Mouse (Mus musculus): ENCODE measurements around the gene Ntf3. TPM values are rescaled to one million over a fixed set of nuclear protein-coding genes. Genes with fewer than 3 reads are reported as not detected.

Gene Ntf3
- total and polyA plus RNA-seq, 3 experiments: not detected

DNA sequence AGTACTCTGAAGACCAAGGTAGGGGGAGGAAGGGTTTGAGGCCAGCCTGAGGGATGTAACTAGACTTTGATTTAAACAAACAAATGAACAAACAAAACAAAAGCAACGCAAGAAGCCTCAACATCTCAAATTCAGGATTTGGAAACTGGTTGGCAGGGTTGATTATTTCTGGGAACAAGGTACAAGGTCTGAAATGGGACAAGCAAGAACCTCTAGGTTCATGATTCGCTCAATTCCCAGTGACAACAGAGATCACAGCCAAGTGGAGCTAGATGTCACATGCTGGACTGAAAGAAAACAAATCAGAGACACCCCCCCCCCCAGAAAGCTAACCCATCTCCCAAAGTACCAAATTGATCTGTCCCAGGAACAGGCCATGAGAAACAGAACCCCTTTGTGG, 57.9 kb downstream of the Ntf3 start:
- Histone ChIP-seq H3K27ac (ENCODE audit: insufficient read depth, low read depth) (no peak overlapping the region), H3K27me3 (replicated peaks) (peaks cover 94% of the 10 kb centered on the region), H3K4me1 (ENCODE audit: control insufficient read depth in 1 of 2, insufficient read depth in 2 of 2) (no peaks in the 10 kb centered on the region), H3K36me3 (replicated peaks in 1 of 2; ENCODE audit: control insufficient read depth in 1 of 2, insufficient read depth in 1 of 2, low read length in 1 of 2) (no peaks in the 10 kb centered on the region), H3K9ac (ENCODE audit: insufficient read depth, low read depth) (no peak overlapping the region), H3K79me2 (replicated peaks; ENCODE audit: control insufficient read depth, extremely low read depth, insufficient read depth, poor library complexity, severe bottlenecking) (no peaks in the 10 kb centered on the region), H3K9me3 (replicated peaks; ENCODE audit: low read length) (no peaks in the 10 kb centered on the region), H3K4me2 (ENCODE audit: insufficient read depth, low read depth, poor library complexity, severe bottlenecking) (no peak overlapping the region), H3K4me3 (replicated peaks in 1 of 3; ENCODE audit: low read depth in 2 of 3, low read length in 2 of 3, poor library complexity in 1 of 3) (no peak overlapping the region)
- no peak for TF ChIP-seq USF1 (IDR thresholded peaks at IDR 0.05; ENCODE audit: low read depth, low read length)
- TF ChIP-seq GABPA (IDR thresholded peaks at IDR 0.05; ENCODE audit: insufficient replicate concordance, low read depth, low read length): no peak
- no peak for TF ChIP-seq POLR2AphosphoS2 (IDR thresholded peaks at IDR 0.05; ENCODE audit: low read depth, low read length)
- no peak for TF ChIP-seq SMC3 (IDR thresholded peaks at IDR 0.05; ENCODE audit: low read depth, low read length)
- TF ChIP-seq NRF1 (IDR thresholded peaks at IDR 0.05; ENCODE audit: low read depth, low read length): no peak
- TF ChIP-seq MEF2A (IDR thresholded peaks at IDR 0.05; ENCODE audit: borderline replicate concordance, low read depth, low read length): no peak
- TF ChIP-seq BHLHE40 (IDR thresholded peaks at IDR 0.05; ENCODE audit: low read depth, low read length): no peak
- TF ChIP-seq ZC3H11A (IDR thresholded peaks at IDR 0.05; ENCODE audit: low read depth, low read length): no peak
- DNase-seq (ENCODE audit: extremely low read depth): no peak
- dilution Hi-C loops (cut with MboI; ENCODE audit: extremely low pct_ligation_motif_present, extremely low pct_unique_long_range_greater_than_20kb, low sequenced_read_pairs): no loop called here
- in situ Hi-C loops (cut with MboI; ENCODE audit: low pct_ligation_motif_present, low pct_unique_long_range_greater_than_20kb, low sequenced_read_pairs): no loop called here

DNA sequence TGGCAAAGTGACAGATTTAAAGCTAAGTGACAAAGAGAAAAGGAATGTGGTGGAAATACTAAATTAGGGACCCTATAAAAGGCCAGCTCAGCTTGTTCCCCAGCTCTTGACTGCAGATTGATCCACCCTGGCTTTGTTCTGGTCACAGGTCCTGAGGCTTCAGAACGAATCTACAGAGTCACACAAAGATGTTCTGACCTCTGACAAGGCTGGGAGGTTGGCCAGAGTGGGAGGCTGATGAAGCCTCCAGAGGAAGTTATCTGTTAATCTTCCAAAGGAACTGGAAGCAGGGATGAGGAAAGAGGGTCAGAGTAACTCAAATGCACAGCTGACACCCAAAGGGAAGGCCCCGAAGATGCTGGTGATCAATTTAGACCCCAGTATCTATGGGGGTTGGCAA, 59.3 kb downstream of the Ntf3 start:
- no peaks in the 10 kb centered on the region for H3K4me1 ChIP-seq (ENCODE audit: control insufficient read depth in 1 of 2, insufficient read depth in 2 of 2)
- peaks cover 95% of the 10 kb centered on the region for H3K27me3 ChIP-seq (replicated peaks)
- H3K36me3 ChIP-seq (replicated peaks in 1 of 2; ENCODE audit: control insufficient read depth in 1 of 2, insufficient read depth in 1 of 2, low read length in 1 of 2): no peaks in the 10 kb centered on the region
- in situ Hi-C loops (cut with MboI; ENCODE audit: low pct_ligation_motif_present, low pct_unique_long_range_greater_than_20kb, low sequenced_read_pairs): no loop called here
- no peaks in the 10 kb centered on the region for H3K79me2 ChIP-seq (replicated peaks; ENCODE audit: control insufficient read depth, extremely low read depth, insufficient read depth, poor library complexity, severe bottlenecking)
- H3K9me3 ChIP-seq (replicated peaks; ENCODE audit: low read length): no peaks in the 10 kb centered on the region
- DNase-seq (ENCODE audit: extremely low read depth): no peak
- H3K4me2 ChIP-seq (ENCODE audit: insufficient read depth, low read depth, poor library complexity, severe bottlenecking): no peak overlapping the region
- no peak overlapping the region for H3K9ac ChIP-seq (ENCODE audit: insufficient read depth, low read depth)
- H3K4me3 ChIP-seq (replicated peaks in 1 of 3; ENCODE audit: low read depth in 2 of 3, low read length in 2 of 3, poor library complexity in 1 of 3): no peak overlapping the region
- TF ChIP-seq TBP (conservative IDR thresholded peaks at IDR 0.05; ENCODE audit: low read depth, low read length) (no peak), TCF12 (IDR thresholded peaks at IDR 0.05; ENCODE audit: low read depth, low read length) (no peak), ETS1 (conservative IDR thresholded peaks at IDR 0.05; ENCODE audit: low read depth, low read length) (no peak), EP300 (IDR thresholded peaks at IDR 0.05; ENCODE audit: low read length) (no peak), PAX5 (IDR thresholded peaks at IDR 0.05; ENCODE audit: low read length) (no peak), HCFC1 (IDR thresholded peaks at IDR 0.05; ENCODE audit: low read depth, low read length) (no peak), POLR2A (IDR thresholded peaks at IDR 0.05; ENCODE audit: low read depth, low read length) (no peak)
- dilution Hi-C loops (cut with MboI; ENCODE audit: extremely low pct_ligation_motif_present, extremely low pct_unique_long_range_greater_than_20kb, low sequenced_read_pairs): no loop called here
- no peak overlapping the region for H3K27ac ChIP-seq (ENCODE audit: insufficient read depth, low read depth)

DNA sequence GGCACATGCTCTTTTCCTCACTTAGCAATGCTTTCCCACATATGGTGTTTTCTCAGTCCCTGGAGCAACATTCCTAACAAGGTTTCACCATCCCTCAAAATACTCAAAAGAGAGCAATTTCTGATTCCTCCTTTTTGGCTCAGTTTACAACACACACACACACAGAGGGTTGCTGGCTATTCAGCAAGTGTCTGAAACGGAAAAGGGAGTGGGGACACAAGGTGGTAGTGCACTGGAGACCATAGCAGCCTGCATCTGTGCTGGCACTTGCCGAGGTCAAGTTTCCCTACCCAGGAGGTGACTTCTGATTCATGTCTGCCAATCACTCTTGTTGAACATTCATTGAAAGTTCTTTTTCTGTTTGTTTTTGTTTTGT, 59.9 kb downstream of the Ntf3 start:
- Histone ChIP-seq H3K36me3 (replicated peaks in 1 of 2; ENCODE audit: control insufficient read depth in 1 of 2, insufficient read depth in 1 of 2, low read length in 1 of 2) (no peaks in the 10 kb centered on the region), H3K4me3 (replicated peaks in 1 of 3; ENCODE audit: low read depth in 2 of 3, low read length in 2 of 3, poor library complexity in 1 of 3) (no peak overlapping the region), H3K27ac (ENCODE audit: insufficient read depth, low read depth) (no peak overlapping the region), H3K9me3 (replicated peaks; ENCODE audit: low read length) (peaks cover 1% of the 10 kb centered on the region), H3K4me1 (ENCODE audit: control insufficient read depth in 1 of 2, insufficient read depth in 2 of 2) (no peaks in the 10 kb centered on the region), H3K9ac (ENCODE audit: insufficient read depth, low read depth) (no peak overlapping the region), H3K79me2 (replicated peaks; ENCODE audit: control insufficient read depth, extremely low read depth, insufficient read depth, poor library complexity, severe bottlenecking) (no peaks in the 10 kb centered on the region), H3K27me3 (replicated peaks) (peaks cover 95% of the 10 kb centered on the region), H3K4me2 (ENCODE audit: insufficient read depth, low read depth, poor library complexity, severe bottlenecking) (no peak overlapping the region)
- in situ Hi-C loops (cut with MboI; ENCODE audit: low pct_ligation_motif_present, low pct_unique_long_range_greater_than_20kb, low sequenced_read_pairs) (no loop called here), dilution Hi-C loops (cut with MboI; ENCODE audit: extremely low pct_ligation_motif_present, extremely low pct_unique_long_range_greater_than_20kb, low sequenced_read_pairs) (no loop called here)
- DNase-seq (ENCODE audit: extremely low read depth): no peak
- no peak for TF ChIP-seq RCOR1 (conservative IDR thresholded peaks at IDR 0.05; ENCODE audit: low read depth, low read length)
- no peak for TF ChIP-seq RAD21 (IDR thresholded peaks at IDR 0.05; ENCODE audit: low read depth, low read length)
- no peak for TF ChIP-seq JUN (IDR thresholded peaks at IDR 0.05; ENCODE audit: insufficient read depth, low read depth, low read length)
- no peak for TF ChIP-seq GABPA (IDR thresholded peaks at IDR 0.05; ENCODE audit: insufficient replicate concordance, low read depth, low read length)
- TF ChIP-seq EP300 (IDR thresholded peaks at IDR 0.05; ENCODE audit: low read length): no peak
- TF ChIP-seq E2F4 (IDR thresholded peaks at IDR 0.05; ENCODE audit: insufficient replicate concordance, low read depth, low read length): no peak
- TF ChIP-seq MEF2A (IDR thresholded peaks at IDR 0.05; ENCODE audit: borderline replicate concordance, low read depth, low read length): no peak
